Mouse (Mus musculus) ES-E14 (cell line): ENCODE measurements around the gene Gm21776. TPM values are rescaled to one million over a fixed set of nuclear protein-coding genes. Genes with fewer than 3 reads are reported as not detected.
"Not testable (repeated sequence)": the region's sequence is repeated elsewhere in the genome, so short reads cannot be mapped to it uniquely, and the experiment has no call there.

Source experiments
- DNase-seq: peaks from one replicate; pipeline ENCODE4 v3.0.0-alpha.2; 2013; ENCODE audit warnings: low read depth, low spot score
- H3K27ac ChIP-seq: 2 replicates; pipeline ENCODE4 v1.5.1; 2012; ENCODE audit warnings: low read depth, mild to moderate bottlenecking, low read length, moderate library complexity, mixed read lengths; ENCODE audit not compliant: poor library complexity, insufficient read depth, severe bottlenecking
- H3K36me3 ChIP-seq: 2 replicates; pipeline ENCODE4 v1.6.1; 2012; ENCODE audit warnings: mild to moderate bottlenecking, low read length, moderate library complexity, mixed read lengths; ENCODE audit not compliant: control insufficient read depth, poor library complexity, insufficient read depth, severe bottlenecking
- H3K4me1 ChIP-seq, 2 experiments: fragments of 150-350 bp in 1 of 2; sonication (generic) in 1 of 2; 2 replicates each; pipeline ENCODE4 v1.6.1; 2012; ENCODE audit warnings: low read length in 2 of 2, mild to moderate bottlenecking in 1 of 2, mixed read lengths in 1 of 2; ENCODE audit not compliant: control insufficient read depth in 2 of 2, insufficient read depth in 2 of 2, poor library complexity in 1 of 2
- H3K4me3 ChIP-seq, 2 experiments: fragments of 150-350 bp in 1 of 2; sonication (generic) in 1 of 2; 2 replicates each; pipeline ENCODE4 v1.5.1; 2012; ENCODE audit warnings: low read length in 2 of 2, low read depth in 1 of 2, mild to moderate bottlenecking in 1 of 2, mixed read lengths in 1 of 2; ENCODE audit not compliant: insufficient read depth in 1 of 2, poor library complexity in 1 of 2, severe bottlenecking in 1 of 2
- H3K9ac ChIP-seq: 2 replicates; pipeline ENCODE4 v1.6.1; 2012; ENCODE audit warnings: low read depth, mild to moderate bottlenecking, low read length, mixed read lengths; ENCODE audit not compliant: poor library complexity, insufficient read depth, severe bottlenecking
- H3K9me3 ChIP-seq: fragments of 150-350 bp; sonication (generic); 2 replicates; pipeline ENCODE4 v1.6.1; 2012; ENCODE audit warnings: low read depth, mild to moderate bottlenecking, low read length; ENCODE audit not compliant: control insufficient read depth, insufficient read depth
- in situ Hi-C, 2 experiments: fragments of 600-800 bp; cut with MboI; formaldehyde crosslinking; loops; one replicate each; pipeline ENCODE4 v1.15.1; 2025; ENCODE audit warnings: low sequenced_read_pairs in 2 of 2, inconsistent platforms in 1 of 2; ENCODE audit not compliant: unreplicated experiment in 2 of 2
- total RNA-seq: library from RNA; depleted of rRNA; stranded (reverse); fragments of 300-350 nt; gene quantifications from 2 replicates; pipeline ENCODE4 v1.2.3, GENCODE M21; 2012; rRNA removed

The Gm21776 gene
- not detected in 2 replicates for total RNA-seq

DNA sequence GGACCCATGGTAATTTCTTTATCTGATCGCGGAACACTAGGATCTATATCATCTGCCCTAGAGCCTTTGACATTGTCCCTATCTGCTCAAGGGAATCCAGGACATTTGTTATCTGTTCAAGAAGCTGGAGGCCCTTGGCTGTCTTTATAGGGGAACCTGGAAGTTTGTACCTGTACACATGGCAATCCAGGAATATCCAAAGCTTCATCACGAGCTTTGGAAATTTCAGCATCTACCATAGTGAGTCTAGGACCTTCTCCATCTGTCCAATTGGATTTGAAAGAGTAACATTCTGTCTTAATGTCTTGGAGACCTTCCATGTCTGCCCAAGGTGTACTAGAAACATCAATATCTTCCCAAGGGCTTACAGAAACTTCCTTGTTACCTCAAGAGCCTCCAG lies at the start of gene Gm21776:
TSS of gene Gm21776 (plus strand) at position 301 of the 400 bp plus-strand sequence.
- in situ Hi-C loops, H3K4me3 ChIP-seq, H3K36me3 ChIP-seq, H3K9ac ChIP-seq, H3K4me1 ChIP-seq, H3K9me3 ChIP-seq, DNase-seq, H3K27ac ChIP-seq: not testable (repeated sequence)
